Mouse (Mus musculus): ENCODE results near the gene Ppt1.

DNA sequence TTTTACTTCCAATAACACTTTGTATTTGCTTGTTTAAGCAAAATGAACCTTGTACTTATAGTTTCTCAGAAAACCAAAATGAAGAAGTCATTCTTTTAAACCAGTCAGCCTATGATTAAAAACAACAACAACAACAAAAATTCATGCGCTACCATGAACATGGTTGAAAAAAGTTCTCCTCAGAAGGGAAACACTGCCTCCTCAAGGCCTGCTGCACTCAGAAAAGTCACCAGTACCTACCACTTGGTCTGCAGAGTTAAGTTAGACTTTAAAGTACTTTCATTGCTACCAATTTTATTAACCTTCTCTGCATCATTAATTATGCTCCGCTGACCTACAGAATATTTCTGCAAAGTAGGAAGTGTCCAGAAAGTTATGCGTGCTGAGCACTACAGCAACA lies 47.3 kb downstream of the Ppt1 start:
- TF ChIP-seq POLR2A (IDR thresholded peaks at IDR 0.05; ENCODE audit: control insufficient read depth in 1 of 2, insufficient read depth in 1 of 2, low read depth in 1 of 2, low read length in 2 of 2, poor library complexity in 1 of 2) (no peak), EP300 (IDR thresholded peaks at IDR 0.05; ENCODE audit: low read depth in 1 of 2, low read length in 2 of 2) (no peak), USF2 (IDR thresholded peaks at IDR 0.05; ENCODE audit: borderline replicate concordance in 1 of 2, insufficient read depth in 1 of 2, low read depth in 1 of 2, low read length in 2 of 2) (no peak), TAL1 (IDR thresholded peaks at IDR 0.05; ENCODE audit: low read length) (no peak), CTCF (IDR thresholded peaks at IDR 0.05 in 2 of 3, conservative IDR thresholded peaks at IDR 0.05 in 1 of 3; ENCODE audit: control insufficient read depth in 1 of 3, insufficient read depth in 1 of 3, low read depth in 2 of 3, low read length in 3 of 3, poor library complexity in 1 of 3, severe bottlenecking in 1 of 3) (peak in 1 of 3 experiments; percentile 2; a peak in 1 of 6 replicates), ZKSCAN1 (IDR thresholded peaks at IDR 0.05; ENCODE audit: low read depth, low read length) (no peak), RAD21 (IDR thresholded peaks at IDR 0.05; ENCODE audit: low read depth, low read length) (no peak; the same call in 1 of the 2 replicates), NELFE (IDR thresholded peaks at IDR 0.05; ENCODE audit: low read depth, low read length) (no peak), USF1 (IDR thresholded peaks at IDR 0.05; ENCODE audit: low read depth, low read length) (no peak), GABPA (IDR thresholded peaks at IDR 0.05; ENCODE audit: low read depth, low read length) (no peak), MAX (IDR thresholded peaks at IDR 0.05; ENCODE audit: low read length) (no peak), GATA1 (IDR thresholded peaks at IDR 0.05; ENCODE audit: low read depth, low read length) (no peak)
